Mouse (Mus musculus): ENCODE results near the gene Opa3. TPM values are rescaled to one million over a fixed set of nuclear protein-coding genes. Genes with fewer than 3 reads are reported as not detected.
A peak's percentile ranks its signal among the peaks of the same experiment; 100 is the strongest.

The Opa3 gene
- total RNA-seq (2021): 10 to 100 TPM; 41.9 to 52.4 TPM
- long read RNA-seq, experiment 1, transcript Opa3-201 (2 exons, 3,366 nt): major isoform, 164 of 173 reads
- long read RNA-seq, experiment 1, partial matches to known transcripts: 9 of 173 reads
- long read RNA-seq, experiment 1, other reads (novel, unspliced or antisense): 0 of 173 reads
- long read RNA-seq, experiment 2, transcript Opa3-201 (2 exons, 3,366 nt): major isoform, 129 of 144 reads
- long read RNA-seq, experiment 2, partial matches to known transcripts: 14 of 144 reads
- long read RNA-seq, experiment 2, other reads (novel, unspliced or antisense): 0 of 144 reads

GRCm38 (mm10) chr7:19227883-19228792, at the start of gene Opa3:
Gene Opa3 (plus strand): TSS chr7:19228334.
- intact Hi-C loops (cut with DNase I): no loop called here

GRCm38 (mm10) chr7:19178443-19179092, 49.6 kb upstream of the Opa3 start:
- peak; percentile 75 for DNase-seq
- intact Hi-C loops (cut with DNase I): loop anchor here (2.0 to 5.0 kb wide), 3 partner anchors 30 to 122 kb away; partner anchors contain the start of genes Ppm1n and Rtn2

More at GRCm38 (mm10) chr7:19227883-19228792, at the start of gene Opa3:
- peak; percentile 99 for DNase-seq
- TF ChIP-seq CTCF (IDR thresholded peaks at IDR 0.05): peak; percentile 57
- Histone ChIP-seq H3K4me3 (peak within 1 kb of the TSS; percentile 73), H3K27ac (peak within 1 kb of the TSS; percentile 94)

GRCm38 (mm10) chr7:19179173-19179572, 49.0 kb upstream of the Opa3 start:
- intact Hi-C loops (cut with DNase I): loop anchor here (2.0 to 5.0 kb wide), 3 partner anchors 30 to 122 kb away; partner anchors contain the start of genes Ppm1n and Rtn2
- TF ChIP-seq CTCF (IDR thresholded peaks at IDR 0.05): peak; percentile 71
- no peak overlapping the region for H3K27ac ChIP-seq
- peak; percentile 82 for DNase-seq
- H3K4me3 ChIP-seq: peak overlapping the region; percentile 56

More at GRCm38 (mm10) chr7:19178443-19179092, 49.6 kb upstream of the Opa3 start:
- Histone ChIP-seq H3K27ac (no peak overlapping the region), H3K4me3 (peak overlapping the region; percentile 56)
- peak; percentile 87 for TF ChIP-seq CTCF (IDR thresholded peaks at IDR 0.05)

GRCm38 (mm10) chr7:19179936-19180335, 48.2 kb upstream of the Opa3 start:
- no peak overlapping the region for H3K4me3 ChIP-seq
- no peak for DNase-seq
- TF ChIP-seq CTCF (IDR thresholded peaks at IDR 0.05): no peak
- intact Hi-C loops (cut with DNase I): loop anchor here (2.0 to 5.0 kb wide), 3 partner anchors 29 to 121 kb away; partner anchors contain the start of genes Ppm1n and Rtn2
- H3K27ac ChIP-seq: no peak overlapping the region

- H3K27ac ChIP-seq: peak overlapping the region; percentile 80
- peak overlapping the region; percentile 72 for H3K4me3 ChIP-seq
- TF ChIP-seq CTCF (IDR thresholded peaks at IDR 0.05): no peak
- intact Hi-C loops (cut with DNase I): no loop called here
- DNase-seq: peak; percentile 69
Measured at GRCm38 (mm10) chr7:19180862-19181429, 47.2 kb upstream of the Opa3 start.

GRCm38 (mm10) chr7:19184250-19184649, 43.9 kb upstream of the Opa3 start:
- Histone ChIP-seq H3K4me3 (no peak overlapping the region), H3K27ac (no peak overlapping the region; the same call in 1 of the 2 replicates)
- no peak for TF ChIP-seq CTCF (IDR thresholded peaks at IDR 0.05)
- intact Hi-C loops (cut with DNase I): no loop called here
- DNase-seq: peak; percentile 48

GRCm38 (mm10) chr7:19184758-19185157, 43.4 kb upstream of the Opa3 start:
- DNase-seq: no peak
- intact Hi-C loops (cut with DNase I): no loop called here
- no peak for TF ChIP-seq CTCF (IDR thresholded peaks at IDR 0.05)
- Histone ChIP-seq H3K4me3 (no peak overlapping the region), H3K27ac (no peak overlapping the region; the same call in 1 of the 2 replicates)

- DNase-seq: no peak
- no peak overlapping the region for H3K27ac ChIP-seq
- TF ChIP-seq CTCF (IDR thresholded peaks at IDR 0.05): peak; percentile 31; the same call in 1 of the 2 replicates
- intact Hi-C loops (cut with DNase I): no loop called here
- no peak overlapping the region for H3K4me3 ChIP-seq
Measured at GRCm38 (mm10) chr7:19194676-19195075, 33.5 kb upstream of the Opa3 start.

- DNase-seq: no peak
- no peak overlapping the region for H3K4me3 ChIP-seq
- peak; percentile 69 for TF ChIP-seq CTCF (IDR thresholded peaks at IDR 0.05)
- no peak overlapping the region for H3K27ac ChIP-seq
- intact Hi-C loops (cut with DNase I): no loop called here
Measured at GRCm38 (mm10) chr7:19196676-19197075, 31.5 kb upstream of the Opa3 start.

- intact Hi-C loops (cut with DNase I): no loop called here
- DNase-seq: no peak
Measured at GRCm38 (mm10) chr7:19197985-19198384, 30.1 kb upstream of the Opa3 start.

GRCm38 (mm10) chr7:19201660-19202059, 26.5 kb upstream of the Opa3 start:
- Histone ChIP-seq H3K27ac (no peak overlapping the region), H3K4me3 (no peak overlapping the region)
- TF ChIP-seq CTCF (IDR thresholded peaks at IDR 0.05): no peak
- no peak for DNase-seq
- intact Hi-C loops (cut with DNase I): loop anchor here (5.0 kb wide), 1 partner anchor 64 kb away; no protein-coding TSS in a partner anchor

More at GRCm38 (mm10) chr7:19197985-19198384, 30.1 kb upstream of the Opa3 start:
- peak; percentile 67 for TF ChIP-seq CTCF (IDR thresholded peaks at IDR 0.05)
- H3K4me3 ChIP-seq: no peak overlapping the region
- H3K27ac ChIP-seq: no peak overlapping the region
